Mouse (Mus musculus): ENCODE measurements at regions not wholly inside any gene's neighbourhood (a gene's known extent, or its start where the extent isn't known, plus 50 kb on each side); places are given as distances from the start of the nearest gene placed in this dataset.
A peak's percentile ranks its signal among the peaks of the same experiment; 100 is the strongest.
"Not testable (repeated sequence)": the region's sequence is repeated elsewhere in the genome, so short reads cannot be mapped to it uniquely, and the experiment has no call there.

GRCm38 (mm10) chr12:115861759-115862158 is 185.8 kb upstream of the Zfp386 start:
- peak; percentile 11 to 49 for DNase-seq (ENCODE audit: low spot score in 2 of 2)

DNA sequence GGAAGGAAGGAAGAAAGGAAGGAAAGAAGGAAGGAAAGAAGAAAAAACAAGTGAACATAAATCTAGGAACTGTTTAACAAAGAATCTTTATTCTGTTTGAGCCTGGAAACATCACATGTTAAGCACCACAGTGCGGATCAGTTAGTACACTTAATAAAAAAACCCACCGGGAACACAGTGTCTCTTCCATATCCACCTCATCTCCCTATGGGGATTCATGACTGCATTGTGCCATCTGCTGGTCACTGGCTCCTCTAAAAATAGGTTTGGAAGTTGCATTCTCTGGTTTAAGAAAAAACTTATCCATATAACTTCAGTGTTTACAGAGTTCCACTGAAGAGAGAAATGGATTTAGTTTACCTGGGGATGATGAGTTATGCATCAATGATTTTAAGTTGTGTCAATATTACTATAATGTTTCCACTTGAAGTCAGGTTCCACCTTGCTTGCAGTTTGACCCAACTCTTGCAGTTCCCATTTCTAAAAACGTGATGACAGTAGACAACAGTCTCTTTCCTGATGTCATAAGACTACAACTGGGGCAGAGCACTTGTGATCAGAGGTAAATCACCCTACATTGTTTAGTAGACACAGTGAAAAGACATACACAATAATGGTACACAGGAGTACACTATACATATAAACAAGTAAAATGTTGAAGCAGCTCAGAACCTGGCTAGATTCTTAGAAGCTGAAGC is 182.3 kb upstream of the Zfp386 start:
- not testable (repeated sequence) for DNase-seq (ENCODE audit: low spot score in 2 of 2)

DNA sequence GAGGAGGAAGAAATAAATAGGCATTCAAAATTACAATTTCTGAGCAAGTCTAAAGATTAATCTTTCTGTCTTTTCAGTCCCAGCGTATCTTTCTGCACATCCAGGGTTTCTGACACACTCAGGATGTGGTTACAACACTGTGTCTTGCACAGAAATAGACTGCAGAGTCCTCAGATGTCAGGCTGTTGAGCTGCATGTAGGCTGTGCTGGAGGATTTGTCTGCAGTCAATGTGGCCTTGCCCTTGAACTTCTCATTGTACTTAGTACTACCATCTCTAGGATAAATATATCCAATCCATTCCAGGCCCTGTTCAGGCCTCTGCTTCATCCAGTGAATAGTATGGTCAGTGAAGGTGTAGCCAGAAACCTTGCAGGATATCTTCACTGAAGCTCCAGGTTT is 178.9 kb upstream of the Zfp386 start:
- peak; percentile 22 to 38 for DNase-seq (ENCODE audit: low spot score in 2 of 2)

DNA sequence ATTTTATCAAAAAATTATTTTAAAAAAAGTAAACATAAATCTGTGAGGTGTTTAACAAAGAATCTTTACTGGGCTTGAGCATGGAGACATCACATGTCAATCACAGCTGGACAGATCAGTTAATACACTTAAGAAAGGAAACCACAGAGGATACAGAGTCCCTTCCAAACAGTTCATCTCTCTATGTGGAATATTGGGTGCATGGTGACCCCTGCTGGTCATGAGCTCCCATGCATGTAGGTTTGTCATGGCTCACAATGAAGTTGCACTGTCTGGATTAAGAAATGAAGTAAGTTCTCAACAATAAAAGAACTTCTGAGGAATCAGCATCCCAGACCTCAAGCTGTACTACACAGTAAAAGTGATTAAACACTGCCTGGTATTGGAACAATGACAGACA is 175.1 kb upstream of the Zfp386 start:
- not testable (repeated sequence) for DNase-seq (ENCODE audit: low spot score in 2 of 2)

DNA sequence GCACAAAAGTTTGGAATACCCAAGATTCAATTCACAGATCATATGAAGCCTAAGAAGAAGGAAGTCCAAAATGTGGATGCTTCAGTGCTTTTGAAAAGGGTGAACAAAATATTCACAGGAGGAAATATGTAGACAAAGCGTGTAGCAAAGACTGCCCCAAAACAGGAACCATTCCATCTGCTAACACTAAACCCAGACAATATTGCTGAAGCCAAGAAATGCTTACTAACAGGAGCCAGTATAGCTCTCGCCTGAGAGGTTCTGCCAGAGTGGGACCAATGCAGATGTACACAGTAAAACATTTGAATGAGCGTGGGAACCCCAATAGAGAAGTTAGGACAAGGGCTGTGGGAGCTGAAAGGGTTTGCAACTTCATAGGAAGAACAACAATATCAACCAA is 173.5 kb upstream of the Zfp386 start:
- not testable (repeated sequence) for DNase-seq (ENCODE audit: low spot score in 2 of 2)

DNA sequence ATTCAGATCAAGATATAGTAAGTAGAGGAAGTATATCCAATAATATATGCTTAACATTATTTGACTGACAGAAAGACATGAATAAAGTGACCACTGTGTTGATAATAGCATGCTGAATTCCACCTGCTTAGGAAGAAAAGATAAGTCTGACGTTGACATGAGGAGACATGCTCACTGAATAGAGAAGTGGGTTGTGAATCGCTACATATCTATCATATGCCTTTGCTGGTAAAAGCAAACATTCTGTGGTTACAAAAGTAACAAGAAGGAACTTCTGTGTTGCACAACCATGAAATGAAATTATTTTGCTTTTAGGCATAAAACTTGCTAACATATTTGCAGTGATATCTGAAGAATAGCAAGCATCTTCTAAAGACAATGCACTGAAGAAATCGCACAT is 163.8 kb upstream of the Zfp386 start:
- DNase-seq (ENCODE audit: low spot score in 2 of 2): no peak

DNA sequence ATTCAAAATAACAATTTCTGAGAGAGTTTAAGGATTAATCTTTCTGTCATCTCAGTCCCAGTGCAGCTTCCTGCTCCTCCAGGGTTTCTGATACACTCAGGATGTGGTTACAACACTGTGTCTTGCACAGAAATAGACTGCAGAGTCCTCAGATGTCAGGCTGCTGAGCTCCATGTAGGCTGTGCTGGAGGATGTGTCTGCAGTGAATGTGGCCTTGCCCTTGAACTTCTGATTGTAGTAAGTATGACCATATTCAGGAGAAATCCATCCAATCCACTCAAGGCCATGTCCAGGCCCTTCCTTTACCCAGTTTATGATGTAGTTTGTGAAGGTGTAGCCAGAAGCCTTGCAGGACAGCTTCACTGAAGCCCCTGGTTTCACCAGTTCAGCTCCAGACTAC is 159.5 kb upstream of the Zfp386 start:
- peak; percentile 8 to 11 for DNase-seq (ENCODE audit: low spot score in 2 of 2)

GRCm38 (mm10) chr12:115892656-115893055 is 154.9 kb upstream of the Zfp386 start:
- DNase-seq (ENCODE audit: low spot score in 2 of 2): not testable (repeated sequence)

DNA sequence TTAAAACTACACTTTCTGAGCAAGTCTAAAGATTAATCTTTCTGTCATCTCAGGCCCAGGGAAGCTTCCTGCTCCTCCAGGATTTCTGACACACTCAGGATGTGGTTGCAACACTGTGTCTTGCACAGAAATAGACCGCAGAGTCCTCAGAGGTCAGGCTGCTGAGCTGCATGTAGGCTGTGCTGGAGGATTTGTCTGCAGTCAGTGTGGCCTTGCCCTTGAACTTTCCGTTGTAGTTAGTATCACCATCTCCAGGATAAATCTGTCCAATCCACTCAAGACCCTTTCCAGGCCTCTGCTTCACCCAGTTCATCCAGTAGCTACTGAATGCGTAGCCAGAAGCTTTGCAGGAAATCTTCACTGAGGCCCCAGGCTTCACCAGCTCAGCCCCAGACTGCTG is 135.3 kb upstream of the Zfp386 start:
- DNase-seq (ENCODE audit: low spot score in 2 of 2): not testable (repeated sequence)

- DNase-seq (ENCODE audit: low spot score in 2 of 2): not testable (repeated sequence)
Observed at GRCm38 (mm10) chr12:115915420-115915819, 132.1 kb upstream of the Zfp386 start.

DNA sequence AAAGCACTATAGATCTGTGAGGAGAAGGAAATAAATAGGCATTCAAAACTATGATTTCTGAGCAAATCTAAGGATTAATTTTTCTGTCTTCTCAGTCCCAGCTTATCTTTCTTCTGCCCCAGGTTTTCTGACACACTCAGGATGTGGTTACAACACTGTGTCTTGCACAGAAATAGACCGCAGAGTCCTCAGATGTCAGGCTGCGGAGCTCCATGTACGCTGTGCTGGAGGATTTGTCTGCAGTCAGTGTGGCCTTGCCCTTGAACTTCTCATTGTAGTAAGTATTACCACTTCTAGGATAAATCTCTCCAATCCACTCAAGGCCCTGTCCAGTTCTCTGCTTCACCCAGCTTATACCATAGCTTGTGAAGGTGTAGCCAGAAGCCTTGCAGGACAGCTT is 127.4 kb upstream of the Zfp386 start:
- peak; percentile 20 to 24 for DNase-seq (ENCODE audit: low spot score in 2 of 2)

GRCm38 (mm10) chr12:115923999-115924398 is 123.5 kb upstream of the Zfp386 start:
- DNase-seq (ENCODE audit: low spot score in 2 of 2): not testable (repeated sequence)

GRCm38 (mm10) chr12:115925542-115925941 is 122.0 kb upstream of the Zfp386 start:
- DNase-seq (ENCODE audit: low spot score in 2 of 2): not testable (repeated sequence)

DNA sequence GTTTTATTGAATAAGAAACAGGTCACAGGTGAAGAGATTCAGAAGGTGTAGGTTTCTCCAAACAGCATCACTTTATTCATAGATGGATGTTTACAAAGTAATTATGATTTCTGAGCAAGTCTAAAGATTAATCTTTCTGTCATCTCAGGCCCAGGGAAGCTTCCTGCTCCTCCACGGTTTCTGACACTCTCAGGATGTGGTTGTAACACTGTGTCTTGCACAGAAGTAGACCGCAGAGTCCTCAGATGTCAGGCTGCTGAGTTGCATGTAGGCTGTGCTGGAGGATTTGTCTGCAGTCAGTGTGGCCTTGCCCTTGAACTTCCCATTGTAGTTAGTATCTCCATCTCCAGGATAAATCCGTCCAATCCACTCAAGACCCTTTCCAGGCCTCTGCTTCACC is 95.2 kb upstream of the Zfp386 start:
- peak; percentile 29 to 38 for DNase-seq (ENCODE audit: low spot score in 2 of 2)

GRCm38 (mm10) chr12:115955477-115956177 is 91.9 kb upstream of the Zfp386 start:
- peak in 1 of 2 experiments; percentile 21 for DNase-seq (ENCODE audit: low spot score in 2 of 2)

GRCm38 (mm10) chr12:115963701-115964100 is 83.8 kb upstream of the Zfp386 start:
- DNase-seq (ENCODE audit: low spot score in 2 of 2): not testable (repeated sequence)

- not testable (repeated sequence) for DNase-seq (ENCODE audit: low spot score in 2 of 2)
Observed at GRCm38 (mm10) chr12:115967522-115967921, 80.0 kb upstream of the Zfp386 start.
